Mouse (Mus musculus) brown adipose tissue, adult 24 weeks (tissue): ENCODE data around the gene Mien1. TPM values are rescaled to one million over a fixed set of nuclear protein-coding genes. Genes with fewer than 3 reads are reported as not detected.

Source experiments
- H3K27ac ChIP-seq: fragments of 200-500 bp; replicated peaks from 2 replicates; pipeline ENCODE4 v1.5.1; 2012; ENCODE audit warnings: low read depth, mild to moderate bottlenecking, low read length
- H3K4me1 ChIP-seq: fragments of 200-500 bp; 2 replicates; pipeline ENCODE4 v1.6.1; 2012; ENCODE audit warnings: low read length, mixed read lengths; ENCODE audit not compliant: control insufficient read depth, insufficient read depth, insufficient read length
- H3K4me3 ChIP-seq: fragments of 200-500 bp; 2 replicates; pipeline ENCODE4 v1.5.1; 2012; ENCODE audit warnings: low read depth, mild to moderate bottlenecking, low read length, moderate library complexity; ENCODE audit not compliant: insufficient read depth
- polyA plus RNA-seq: library from polyadenylated mRNA; stranded (reverse); fragments of >200 nt; gene quantifications from 2 replicates; pipeline ENCODE4 v1.2.4, GENCODE M21; 2012; ENCODE audit not compliant: missing spikeins, insufficient read depth, insufficient read length

Mien1 gene
- polyA plus RNA-seq, 1 experiment = 141 TPM

DNA sequence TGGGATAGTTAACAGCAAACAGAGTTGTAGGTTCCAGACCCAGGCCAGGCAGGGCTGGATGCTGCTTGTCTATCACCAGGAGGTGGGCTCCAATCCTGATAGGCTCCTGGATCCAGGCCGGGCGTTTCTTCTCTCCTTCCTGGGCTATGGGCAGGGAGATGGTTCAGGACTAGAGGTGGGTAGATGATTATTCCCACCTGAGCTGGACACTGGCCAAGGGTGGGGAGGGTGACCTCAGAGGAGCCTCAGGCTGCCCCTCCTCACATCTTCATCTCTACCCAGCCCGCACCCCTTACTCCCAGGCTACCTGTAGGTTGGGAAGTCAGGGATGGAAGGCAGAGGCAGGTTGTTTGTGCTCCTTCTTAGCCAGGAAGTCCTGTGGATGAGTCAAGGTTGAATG is 10.6 kb upstream of the Mien1 start:
- 0 out of 2 replicates have a peak, but pooled peaks cover 2% of the 10 kb centered on the region for H3K4me1 ChIP-seq
- H3K4me3 ChIP-seq = no peak overlapping the region
- H3K27ac ChIP-seq = no peak overlapping the region

GRCm38 (mm10) chr11:98448191-98448790 is 9.5 kb upstream of the Mien1 start:
- Histone ChIP-seq H3K27ac (no peak overlapping the region), H3K4me3 (no peak overlapping the region)

GRCm38 (mm10) chr11:98447475-98447834 is 8.7 kb upstream of the Mien1 start:
- Histone ChIP-seq H3K4me3 (no peak overlapping the region), H3K4me1 (0 out of 2 replicates have a peak, but pooled peaks cover 2% of the 10 kb centered on the region), H3K27ac (no peak overlapping the region)

More at GRCm38 (mm10) chr11:98448191-98448790, 9.5 kb upstream of the Mien1 start:
- 0 out of 2 replicates have a peak, but pooled peaks cover 2% of the 10 kb centered on the region for H3K4me1 ChIP-seq

GRCm38 (mm10) chr11:98446562-98447474 is 8.0 kb upstream of the Mien1 start:
- H3K4me3 ChIP-seq = no peak overlapping the region
- no peak overlapping the region for H3K27ac ChIP-seq
- H3K4me1 ChIP-seq = 0 out of 2 replicates have a peak, but pooled peaks cover 2% of the 10 kb centered on the region

GRCm38 (mm10) chr11:98446213-98446561 is 7.4 kb upstream of the Mien1 start, which contains the start of gene Grb7:
TSS of gene Grb7 (plus strand) at chr11:98446394.
- H3K4me3 ChIP-seq = no peak within 1 kb of the TSS
- 0 out of 2 replicates have a peak, but pooled peaks cover 2% of the 10 kb centered on the region for H3K4me1 ChIP-seq
- H3K27ac ChIP-seq = no peak within 1 kb of the TSS

DNA sequence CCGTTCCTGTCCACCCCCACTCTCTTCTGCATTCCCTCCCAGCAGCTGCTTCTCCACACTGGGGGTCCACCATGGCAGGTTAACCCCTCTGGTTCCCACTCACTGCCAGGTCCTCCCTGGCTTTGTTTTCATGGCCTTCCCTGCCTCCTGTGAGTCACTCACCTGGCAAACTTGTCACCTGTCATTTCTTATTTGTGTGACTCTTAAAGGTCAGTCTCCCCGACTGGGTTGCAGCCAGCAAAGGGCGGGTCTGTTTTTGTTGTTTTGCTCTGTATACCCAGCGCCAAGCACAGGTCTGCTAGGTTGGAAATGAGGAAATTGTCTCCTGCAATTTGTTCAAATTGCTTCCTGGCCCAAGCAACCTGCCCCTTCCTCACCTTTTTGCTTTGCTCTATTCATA is 6.9 kb upstream of the Mien1 start:
- no peak overlapping the region for H3K4me3 ChIP-seq
- no peak overlapping the region for H3K27ac ChIP-seq
- 0 out of 2 replicates have a peak, but pooled peaks cover 2% of the 10 kb centered on the region for H3K4me1 ChIP-seq

- H3K4me1 ChIP-seq = 0 out of 2 replicates have a peak, but pooled peaks cover 2% of the 10 kb centered on the region
- H3K27ac ChIP-seq = no peak overlapping the region
- H3K4me3 ChIP-seq = no peak overlapping the region
Observed at GRCm38 (mm10) chr11:98445238-98445637, 6.4 kb upstream of the Mien1 start.

- Histone ChIP-seq H3K4me3 (no peak overlapping the region), H3K4me1 (0 out of 2 replicates have a peak, but pooled peaks cover 2% of the 10 kb centered on the region), H3K27ac (no peak overlapping the region)
Observed at GRCm38 (mm10) chr11:98443688-98444087, 4.9 kb upstream of the Mien1 start.

DNA sequence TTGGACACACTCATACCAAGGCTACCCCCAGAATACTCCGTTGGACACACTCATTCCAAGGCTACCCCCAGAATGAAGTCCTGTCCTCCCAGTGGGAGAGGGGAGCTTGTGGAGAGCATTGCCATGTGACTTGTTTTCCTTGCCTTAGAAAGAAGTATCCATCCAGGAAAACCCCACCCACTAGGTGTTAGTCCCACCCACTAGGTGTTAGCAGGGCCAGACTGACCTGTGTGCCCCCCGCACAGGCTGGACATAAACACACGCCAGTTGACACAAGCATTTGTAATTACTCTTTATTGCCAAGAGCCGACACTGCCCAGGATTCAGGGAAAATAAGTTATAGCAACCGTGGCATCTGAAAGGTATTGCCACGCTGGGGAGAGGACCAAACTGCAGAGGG is 1.4 kb downstream of the Mien1 start:
- Histone ChIP-seq H3K4me3 (no peak overlapping the region; the same call in 1 of the 2 replicates), H3K4me1 (peaks cover 4% of the 10 kb centered on the region; the same call in 1 of the 2 replicates), H3K27ac (no peak overlapping the region)

DNA sequence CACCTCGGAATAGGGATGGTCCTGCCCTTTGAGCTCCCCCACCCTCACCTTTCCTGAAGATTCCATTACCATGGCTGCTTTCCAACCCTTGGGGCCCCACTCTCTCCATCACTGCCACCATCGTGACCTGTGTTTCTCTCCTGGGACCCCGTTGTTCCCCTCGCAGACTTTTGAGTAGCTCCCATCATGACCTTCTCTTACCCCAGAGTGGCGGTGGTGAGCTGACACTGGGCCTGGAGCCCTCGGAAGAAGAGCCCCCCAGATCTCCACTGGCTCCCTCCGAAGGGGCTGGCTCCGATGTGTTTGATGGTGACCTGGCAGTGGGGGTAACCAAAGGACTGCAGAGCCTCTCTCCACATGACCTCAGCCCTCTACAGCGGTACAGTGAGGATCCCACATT is 3.1 kb downstream of the Mien1 start:
- Histone ChIP-seq H3K4me1 (peaks cover 4% of the 10 kb centered on the region; the same call in 1 of the 2 replicates), H3K4me3 (no peak overlapping the region), H3K27ac (no peak overlapping the region)

GRCm38 (mm10) chr11:98431743-98432502 is 6.9 kb downstream of the Mien1 start:
- no peak overlapping the region for H3K27ac ChIP-seq
- no peak overlapping the region for H3K4me3 ChIP-seq
- no peaks in the 10 kb centered on the region for H3K4me1 ChIP-seq

GRCm38 (mm10) chr11:98428436-98428835 is 10.4 kb downstream of the Mien1 start:
- H3K4me1 ChIP-seq = no peaks in the 10 kb centered on the region

GRCm38 (mm10) chr11:98426592-98426991 is 12.2 kb downstream of the Mien1 start:
- H3K4me1 ChIP-seq = no peaks in the 10 kb centered on the region
- no peak overlapping the region for H3K27ac ChIP-seq
- no peak overlapping the region for H3K4me3 ChIP-seq

More at GRCm38 (mm10) chr11:98428436-98428835, 10.4 kb downstream of the Mien1 start:
- H3K4me3 ChIP-seq = no peak overlapping the region
- H3K27ac ChIP-seq = no peak overlapping the region

GRCm38 (mm10) chr11:98418939-98419547 is 19.7 kb downstream of the Mien1 start:
- Histone ChIP-seq H3K4me1 (peaks cover 16% of the 10 kb centered on the region), H3K27ac (no peak overlapping the region), H3K4me3 (no peak overlapping the region)
